Comparison of ENCODE assay signal across 8 mouse cellular contexts in genomic region chr9:22624966-22625365, GRCm38 (mm10).
A peak's percentile ranks its signal among the peaks of the same experiment; 100 is the strongest.
DNase-seq lines count a peak whose midpoint lies in the region; ATAC-seq and TF ChIP-seq lines count a peak whose summit lies in the region.

No protein-coding gene starts in this region.

- no peak overlapping the region for H3K4me3 ChIP-seq in heart, postnatal 0 days (ENCODE audit: low read depth, low read length)
- no peak overlapping the region for H3K4me3 ChIP-seq in C2C12 (ENCODE audit: insufficient read depth, poor library complexity, severe bottlenecking)
- no peak overlapping the region for H3K4me3 ChIP-seq in stomach, postnatal 0 days (ENCODE audit: low read depth, low read length)

- peak; percentile 37 for DNase-seq in heart, postnatal 0 days (ENCODE audit: low spot score)
- DNase-seq in heart, postnatal 25 days (ENCODE audit: low spot score): no peak
- peak; percentile 45 for DNase-seq in adrenal gland, adult 2 months
- DNase-seq in embryo, embryonic 11 days: peak; percentile 72
- peak; percentile 24 to 68 for DNase-seq in kidney, postnatal 36 days
- DNase-seq in stomach, postnatal 0 days (ENCODE audit: low spot score): peak; percentile 20

- no peak overlapping the region for H3K9ac ChIP-seq in heart, postnatal 0 days (replicated peaks; ENCODE audit: low read depth, low read length)
- H3K9ac ChIP-seq in stomach, postnatal 0 days (ENCODE audit: low read length): no peak overlapping the region

- no peak overlapping the region for H3K27ac ChIP-seq in heart, postnatal 0 days (ENCODE audit: low read depth)
- no peak overlapping the region for H3K27ac ChIP-seq in stomach, postnatal 0 days (replicated peaks)

- H3K79me2 ChIP-seq in C2C12 (ENCODE audit: control insufficient read depth, insufficient read depth): no peaks in the 10 kb centered on the region

- H3K9me3 ChIP-seq in heart, postnatal 0 days (replicated peaks; ENCODE audit: control insufficient read depth, low read length): no peaks in the 10 kb centered on the region
- no peaks in the 10 kb centered on the region for H3K9me3 ChIP-seq in stomach, postnatal 0 days (ENCODE audit: control insufficient read depth, low read length)

- TF ChIP-seq CTCF in heart, postnatal 0 days (IDR thresholded peaks at IDR 0.05; ENCODE audit: low read depth): peak; percentile 65
- peak; percentile 46 for TF ChIP-seq CTCF in C2C12 (IDR thresholded peaks at IDR 0.05; ENCODE audit: control insufficient read depth, insufficient read depth, insufficient read length)
- peak; percentile 78 for TF ChIP-seq CTCF in stomach, postnatal 0 days (IDR thresholded peaks at IDR 0.05; ENCODE audit: low read depth)

- H3K4me2 ChIP-seq in heart, postnatal 0 days (ENCODE audit: low read depth, low read length): no peak overlapping the region
- no peak overlapping the region for H3K4me2 ChIP-seq in stomach, postnatal 0 days (replicated peaks; ENCODE audit: low read depth)

- no peak for ATAC-seq in heart, postnatal 0 days (ENCODE audit: insufficient read depth, low read depth)
- peak; percentile 95 for ATAC-seq in megakaryocyte progenitor cell, adult 5-6 weeks (replicated peaks; ENCODE audit: poor library complexity)
- ATAC-seq in stomach, postnatal 0 days (ENCODE audit: low FRiP score, low TSS enrichment): no peak

- WGBS in heart, postnatal 0 days: 52% methylated on average over 9 of the region's 9 CpGs
- WGBS in stomach, postnatal 0 days: 53% methylated on average over 9 of the region's 9 CpGs

- H3K27me3 ChIP-seq in heart, postnatal 0 days (ENCODE audit: control insufficient read depth, insufficient read depth, low read length): no peaks in the 10 kb centered on the region
- H3K27me3 ChIP-seq in C2C12 (ENCODE audit: control insufficient read depth, insufficient read depth, insufficient read length): no peaks in the 10 kb centered on the region
- H3K27me3 ChIP-seq in stomach, postnatal 0 days (ENCODE audit: control insufficient read depth, insufficient read depth, low read length): no peaks in the 10 kb centered on the region

- no peak overlapping the region for H3ac ChIP-seq in C2C12 (ENCODE audit: control insufficient read depth, insufficient read length, low read depth)

- TF ChIP-seq EP300 in heart, postnatal 0 days (IDR thresholded peaks at IDR 0.05; ENCODE audit: low read depth): no peak
- no peak for TF ChIP-seq EP300 in stomach, postnatal 0 days (optimal IDR thresholded peaks at IDR 0.05)

- no peaks in the 10 kb centered on the region for H3K36me3 ChIP-seq in heart, postnatal 0 days (replicated peaks; ENCODE audit: control insufficient read depth, insufficient read depth, low read length)
- no peaks in the 10 kb centered on the region for H3K36me3 ChIP-seq in C2C12 (ENCODE audit: control insufficient read depth, insufficient read depth)
- no peaks in the 10 kb centered on the region for H3K36me3 ChIP-seq in stomach, postnatal 0 days (ENCODE audit: control insufficient read depth, insufficient read depth, low read length)

- H3K79me3 ChIP-seq in C2C12 (ENCODE audit: low read depth): no peaks in the 10 kb centered on the region

- intact Hi-C loops in heart, postnatal 25 days (cut with DNase I): no loop called here

- H3K4me1 ChIP-seq in heart, postnatal 0 days (ENCODE audit: control insufficient read depth, insufficient read depth): no peaks in the 10 kb centered on the region
- no peaks in the 10 kb centered on the region for H3K4me1 ChIP-seq in stomach, postnatal 0 days (replicated peaks; ENCODE audit: control insufficient read depth, insufficient read depth)

TF ChIP-seq in C2C12, 6 proteins besides CTCF, POLR2A, EP300 and RAD21:
- TF ChIP-seq MYOD1 (IDR thresholded peaks at IDR 0.05; ENCODE audit: control insufficient read depth, insufficient read length, low read depth): no peak
- TF ChIP-seq USF1 (IDR thresholded peaks at IDR 0.05; ENCODE audit: low read depth): no peak
- TF ChIP-seq FOSL1 (IDR thresholded peaks at IDR 0.05; ENCODE audit: insufficient read depth, low read length, poor library complexity, severe bottlenecking): no peak
- TF ChIP-seq CEBPB (IDR thresholded peaks at IDR 0.05; ENCODE audit: low read depth): no peak
- TF ChIP-seq MAX (IDR thresholded peaks at IDR 0.05): no peak
- no peak for TF ChIP-seq MYOG (IDR thresholded peaks at IDR 0.05; ENCODE audit: control insufficient read depth, extremely low read depth, insufficient read length)
